Mouse (Mus musculus) brain, embryonic 14.5 days (tissue): ENCODE data around the gene Gm867.

Source experiments
- CTCF ChIP-seq: fragments of 200-500 bp; IDR thresholded peaks from 2 replicates; pipeline ENCODE4 v1.5.1; 2012; ENCODE audit warnings: inconsistent platforms, mild to moderate bottlenecking, moderate library complexity, borderline replicate concordance; ENCODE audit not compliant: insufficient read depth, insufficient read length; ENCODE audit errors: extremely low read depth
- POLR2A ChIP-seq: fragments of 200-500 bp; IDR thresholded peaks from 2 replicates; pipeline ENCODE4 v1.6.1; 2012; ENCODE audit warnings: mild to moderate bottlenecking, inconsistent platforms, borderline replicate concordance; ENCODE audit not compliant: poor library complexity, insufficient read depth, insufficient read length, severe bottlenecking; ENCODE audit errors: extremely low read depth

GRCm38 (mm10) chr10:75951424-75952050, 11.1 kb upstream of the Gm867 start:
- TF ChIP-seq POLR2A (no peak), CTCF (peak; percentile 48; the same call in 1 of the 2 replicates)
